Mouse (Mus musculus): ENCODE results near the gene Klf7.
"Not testable (repeated sequence)": the region's sequence is repeated elsewhere in the genome, so short reads cannot be mapped to it uniquely, and the experiment has no call there.

Klf7 gene

DNA sequence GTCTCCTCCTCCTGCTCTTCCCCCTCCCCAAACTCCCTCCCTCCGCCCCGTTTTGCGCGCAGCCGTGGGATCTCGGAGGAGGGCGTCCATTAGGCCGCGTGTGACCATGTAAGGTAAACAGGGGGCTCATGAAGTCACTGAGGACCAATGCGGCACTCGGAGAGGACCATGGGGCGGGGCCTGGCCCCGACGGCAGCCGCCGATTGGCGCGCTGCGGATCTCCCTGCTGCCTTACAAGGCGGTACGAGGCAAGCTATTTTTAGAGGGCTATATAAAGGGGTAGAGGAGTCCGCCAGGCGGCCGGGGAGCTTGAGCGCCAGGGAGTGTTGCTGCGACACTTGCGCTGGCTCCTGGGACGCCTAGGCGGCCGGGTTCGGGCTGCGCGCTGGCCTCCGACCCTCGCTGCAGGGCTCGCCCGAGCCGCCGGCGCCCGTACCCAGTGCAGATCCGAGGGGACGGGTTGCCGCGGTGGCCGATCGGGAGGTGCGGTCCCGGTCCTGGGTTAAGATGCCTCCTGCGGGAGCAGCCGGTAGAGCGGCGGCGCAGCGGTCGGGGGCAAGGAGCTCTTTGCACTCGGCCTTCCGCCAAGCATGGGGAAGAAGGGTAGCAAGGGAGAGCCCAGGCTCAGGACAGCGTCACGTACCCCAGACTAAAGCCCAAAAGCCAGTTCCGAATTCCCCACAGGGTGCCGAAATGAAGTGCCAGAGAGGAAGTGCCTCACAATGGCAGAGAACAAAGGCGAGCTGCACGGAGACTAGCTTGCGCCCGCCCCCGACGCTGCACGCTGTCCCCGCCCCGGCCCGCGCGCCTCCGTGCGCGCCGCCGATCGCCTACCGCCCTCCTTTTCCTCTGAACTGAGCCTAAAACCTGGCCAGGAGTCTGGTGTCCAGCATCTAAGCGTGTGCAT is at the start of gene Klf7:
Klf7 (minus strand) TSS at position 724 of the 907 bp plus-strand sequence.
- peak; percentile 90 to 97 for DNase-seq (ENCODE audit: low spot score in 2 of 2)

DNA sequence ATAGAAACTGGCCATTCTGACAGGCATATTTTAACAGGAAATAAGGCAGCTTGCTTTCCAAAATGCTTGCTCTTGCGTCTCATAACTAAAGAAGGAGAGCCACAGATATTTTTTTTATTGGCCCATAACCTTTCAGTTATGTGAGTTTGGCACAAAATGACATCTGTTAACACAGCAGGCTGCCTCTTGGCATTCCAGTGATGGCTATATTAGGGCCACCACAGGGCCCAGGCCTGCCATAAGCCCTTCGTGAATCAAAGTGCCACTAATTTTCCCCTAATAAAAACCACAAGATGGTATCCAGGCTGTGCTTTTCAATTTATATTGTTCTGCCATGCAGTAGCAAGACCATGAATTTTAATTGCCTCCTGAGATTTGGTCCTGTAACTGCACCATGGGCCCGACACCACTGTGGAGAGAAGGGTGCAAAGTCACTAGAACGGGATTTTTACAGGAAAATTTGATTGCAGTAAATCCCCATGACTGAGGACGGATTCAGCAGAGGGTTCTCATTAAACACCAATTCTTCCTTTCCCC is 42.5 kb upstream of the Klf7 start:
- no peak for DNase-seq (ENCODE audit: low spot score in 2 of 2)

DNA sequence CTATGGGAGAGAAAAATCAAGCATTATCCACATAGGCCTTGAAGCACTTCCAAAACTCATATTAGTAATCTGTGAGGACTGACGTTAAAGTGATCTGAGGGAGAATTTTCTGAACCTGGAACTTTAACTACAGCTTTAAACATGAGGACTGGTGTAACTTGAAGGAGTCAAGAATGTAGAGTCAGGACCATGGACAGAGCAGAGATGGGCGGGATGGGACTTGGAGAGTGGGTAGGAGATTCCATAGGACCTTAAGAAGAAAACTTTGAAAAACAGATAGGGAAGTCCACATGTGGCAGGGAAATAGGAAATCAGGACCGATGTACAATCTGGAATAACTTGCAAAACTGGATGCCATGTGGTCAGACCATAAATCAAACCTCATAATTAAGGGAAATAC is 36.7 kb upstream of the Klf7 start:
- DNase-seq (ENCODE audit: low spot score in 2 of 2), result no peak

DNA sequence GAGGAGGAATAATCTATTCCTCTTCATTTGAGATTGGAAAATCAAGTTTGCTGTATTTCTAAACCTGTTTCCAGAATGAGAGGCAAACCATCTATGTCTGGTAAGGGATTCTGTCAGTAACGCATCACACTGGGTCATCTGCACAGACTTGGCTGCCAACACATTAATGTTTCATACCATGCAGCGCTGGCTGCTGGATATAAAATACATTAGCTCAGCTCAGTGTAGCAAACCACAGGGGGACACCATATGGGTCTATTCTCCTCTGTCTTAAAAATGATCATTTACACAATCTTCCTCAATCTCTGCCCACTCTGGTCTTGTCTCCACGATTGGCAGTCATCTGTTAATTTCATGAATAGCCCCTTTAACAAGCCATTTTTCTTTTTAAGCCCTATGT is 27.1 kb upstream of the Klf7 start:
- DNase-seq (ENCODE audit: low spot score in 2 of 2), result no peak

DNA sequence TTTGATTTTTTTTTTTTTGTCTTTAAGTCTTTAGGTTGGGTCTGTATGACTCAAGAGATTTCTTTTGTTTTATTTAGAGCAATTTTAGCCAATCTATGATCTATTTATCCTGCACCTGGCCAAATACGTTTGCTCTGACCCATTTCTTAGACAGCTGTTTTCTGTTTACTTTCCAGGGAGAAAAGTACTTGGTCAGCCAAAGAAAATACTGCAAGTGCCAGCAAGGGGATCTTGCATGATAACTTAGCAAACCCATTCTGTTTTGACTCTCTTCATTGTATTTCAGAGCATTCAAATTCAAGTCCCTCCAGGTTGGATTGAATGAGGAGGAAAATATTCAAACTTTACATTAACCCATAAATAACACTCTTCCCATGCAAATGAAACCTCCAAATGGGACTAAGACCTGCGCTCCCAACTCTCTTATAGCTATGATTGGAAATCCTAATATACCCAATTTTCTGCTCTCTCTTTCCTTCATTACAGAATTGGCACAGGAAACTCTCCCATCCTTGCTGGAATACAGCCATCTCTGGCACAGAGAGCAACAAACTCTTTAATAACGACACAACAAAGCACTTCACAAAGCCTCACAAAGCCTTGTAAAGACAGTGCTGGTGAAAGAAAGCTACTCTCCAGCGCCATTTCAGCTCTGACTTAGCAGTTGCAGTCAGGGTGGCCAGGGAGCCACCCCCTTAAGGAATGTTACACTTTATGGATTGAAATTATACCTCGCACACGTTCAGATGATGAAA is 20.8 kb upstream of the Klf7 start:
- DNase-seq (ENCODE audit: low spot score in 2 of 2), result no peak

DNA sequence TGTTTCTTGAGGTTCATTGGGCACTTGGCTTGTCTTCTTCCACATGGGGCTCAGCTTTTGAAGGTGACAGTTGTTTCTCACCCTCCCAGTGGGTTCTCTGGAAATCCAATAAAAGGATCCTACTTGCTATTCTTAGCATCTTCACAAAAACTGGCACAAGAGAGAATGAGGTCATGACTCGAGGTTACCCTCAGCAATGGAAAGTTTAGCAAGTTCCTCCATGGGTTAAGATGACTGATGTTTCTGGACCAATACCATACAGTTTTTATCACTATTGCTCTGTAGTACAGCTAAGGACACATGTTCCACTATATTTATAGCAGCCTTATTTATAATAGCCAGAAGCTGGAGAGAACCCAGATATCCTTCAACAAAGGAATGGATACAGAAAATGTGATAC is 12.4 kb upstream of the Klf7 start:
- DNase-seq (ENCODE audit: low spot score in 2 of 2), result no peak

DNA sequence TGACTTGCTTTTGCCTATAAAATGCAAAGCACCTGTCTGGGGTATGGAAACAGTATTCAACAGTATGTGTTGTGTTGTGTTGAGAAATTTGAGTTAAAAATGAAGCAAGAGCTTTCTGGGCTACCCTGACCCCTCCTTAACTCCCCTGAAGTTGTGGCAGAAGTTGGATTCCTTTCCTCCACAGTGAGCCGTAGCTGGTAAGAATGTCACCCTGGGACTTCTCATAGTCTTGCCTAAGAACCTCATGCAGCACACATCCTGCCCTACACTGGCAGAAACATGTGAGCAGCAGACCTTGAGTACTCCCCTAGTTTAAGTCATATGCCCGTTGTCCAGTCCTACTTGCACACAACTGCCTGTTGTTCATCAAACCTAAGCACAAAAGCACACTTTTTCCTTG is 4.7 kb upstream of the Klf7 start:
- no peak for DNase-seq (ENCODE audit: low spot score in 2 of 2)

DNA sequence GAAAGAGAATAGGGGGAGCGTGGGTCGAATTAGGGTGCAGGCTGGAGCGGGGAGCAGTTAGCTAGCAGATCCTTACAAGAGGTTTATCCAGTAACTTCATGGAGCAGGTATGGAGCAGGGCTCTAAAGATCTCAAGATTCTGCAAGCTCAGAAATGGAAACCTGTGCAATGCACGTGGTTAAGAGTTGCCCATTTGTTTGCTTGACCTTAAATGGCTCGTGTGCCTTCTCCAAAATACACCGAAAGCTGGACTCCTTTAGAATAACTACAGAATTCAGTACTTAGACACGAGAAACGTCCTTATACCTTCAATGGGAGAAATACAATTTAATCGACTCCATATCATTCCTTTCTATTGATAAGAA is 366 bp upstream of the Klf7 start:
- no peak for DNase-seq (ENCODE audit: low spot score in 2 of 2)

DNA sequence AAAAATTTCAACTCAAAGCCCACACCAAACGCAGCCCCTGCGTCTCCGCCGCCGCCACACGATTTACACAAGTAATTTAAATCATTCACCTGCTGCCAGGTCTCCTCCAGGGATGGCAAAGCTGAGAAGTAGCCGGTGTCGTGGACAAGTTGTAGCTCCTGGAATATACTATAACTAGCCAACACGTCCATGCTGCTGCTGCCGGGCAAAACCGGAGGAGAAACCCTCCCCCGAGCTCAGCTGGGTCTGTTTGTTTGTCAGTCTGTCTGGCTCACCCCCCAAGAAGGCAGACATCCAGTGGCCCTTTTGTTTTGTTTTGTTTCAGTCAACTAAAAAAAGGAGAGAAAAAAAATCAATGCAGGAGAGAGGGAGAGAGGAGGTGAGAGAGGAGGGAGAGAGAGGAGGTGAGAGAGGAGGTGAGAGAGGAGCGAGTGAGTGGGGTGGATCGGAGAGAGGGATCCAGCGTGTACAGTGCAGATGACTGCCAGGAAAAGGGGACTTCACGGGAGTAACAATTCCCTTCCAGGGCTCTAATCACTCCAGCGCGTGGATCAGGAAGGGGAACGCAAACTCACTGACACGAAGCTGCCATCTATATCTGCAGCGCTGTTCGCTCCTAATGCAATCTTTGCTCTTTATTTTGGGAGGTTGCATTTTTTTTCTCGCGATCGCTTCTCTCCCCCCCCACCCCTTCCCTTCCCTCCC is 1.1 kb downstream of the Klf7 start:
- DNase-seq (ENCODE audit: low spot score in 2 of 2), result peak; percentile 36 to 52

DNA sequence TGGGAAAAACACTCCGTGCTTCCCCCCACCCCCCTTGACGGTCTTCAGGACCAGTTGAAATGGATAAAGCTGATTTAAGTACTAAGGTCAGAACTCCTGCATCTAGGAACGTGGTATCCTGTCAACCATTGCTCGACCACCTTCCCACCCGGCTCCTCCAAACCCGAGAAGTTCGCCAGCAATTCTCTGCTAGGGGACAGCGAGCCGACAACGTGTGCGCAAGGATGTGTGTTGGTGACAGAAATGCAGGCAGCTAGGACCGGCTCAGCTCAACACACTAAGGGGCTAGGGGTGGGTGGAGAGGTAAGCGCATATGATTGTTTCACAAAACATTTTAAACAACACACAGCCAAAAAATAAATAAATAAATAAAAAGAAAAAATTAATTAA is 1.7 kb downstream of the Klf7 start:
- no peak for DNase-seq (ENCODE audit: low spot score in 2 of 2)

DNA sequence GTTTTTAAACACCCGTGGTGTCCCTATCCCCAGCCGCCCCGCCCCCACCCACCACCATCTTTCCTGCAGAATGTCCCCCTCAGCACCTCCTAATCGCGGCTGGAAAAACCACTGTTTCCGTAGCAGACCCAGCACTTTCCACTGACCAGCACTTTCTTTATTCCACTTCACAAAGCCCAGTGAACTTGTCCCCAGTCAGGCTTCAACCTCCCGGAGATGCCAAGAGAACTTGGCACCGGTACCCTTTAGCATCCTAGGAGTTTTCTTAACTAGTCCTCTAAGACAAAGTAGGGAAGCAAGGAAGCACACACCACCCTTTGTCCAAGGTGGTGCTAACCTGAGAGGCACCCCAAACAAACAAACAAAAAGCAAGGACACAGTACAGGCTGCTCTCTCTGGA is 2.2 kb downstream of the Klf7 start:
- no peak for DNase-seq (ENCODE audit: low spot score in 2 of 2)

DNA sequence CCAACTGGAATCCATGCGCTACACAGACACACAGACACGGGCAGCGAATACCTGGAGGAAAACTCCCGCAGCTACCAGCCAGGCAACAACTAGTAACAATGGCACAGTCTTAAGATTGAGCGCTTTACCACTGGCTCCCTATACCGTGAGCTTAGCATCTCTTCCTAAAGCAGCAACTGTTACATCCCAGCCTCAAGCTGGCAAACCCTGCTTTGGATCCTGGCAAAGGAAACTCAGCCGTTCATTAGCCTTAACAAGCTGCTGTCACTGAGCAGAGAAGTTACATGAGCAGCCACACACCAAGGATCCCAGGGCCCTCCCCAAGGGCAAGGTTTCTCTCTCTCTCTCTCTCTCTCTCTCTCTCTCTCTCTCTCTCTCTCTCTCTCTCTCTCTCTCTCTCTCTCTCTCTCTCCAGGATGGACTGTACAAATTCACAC is 2.7 kb downstream of the Klf7 start:
- no peak for DNase-seq (ENCODE audit: low spot score in 2 of 2)

DNA sequence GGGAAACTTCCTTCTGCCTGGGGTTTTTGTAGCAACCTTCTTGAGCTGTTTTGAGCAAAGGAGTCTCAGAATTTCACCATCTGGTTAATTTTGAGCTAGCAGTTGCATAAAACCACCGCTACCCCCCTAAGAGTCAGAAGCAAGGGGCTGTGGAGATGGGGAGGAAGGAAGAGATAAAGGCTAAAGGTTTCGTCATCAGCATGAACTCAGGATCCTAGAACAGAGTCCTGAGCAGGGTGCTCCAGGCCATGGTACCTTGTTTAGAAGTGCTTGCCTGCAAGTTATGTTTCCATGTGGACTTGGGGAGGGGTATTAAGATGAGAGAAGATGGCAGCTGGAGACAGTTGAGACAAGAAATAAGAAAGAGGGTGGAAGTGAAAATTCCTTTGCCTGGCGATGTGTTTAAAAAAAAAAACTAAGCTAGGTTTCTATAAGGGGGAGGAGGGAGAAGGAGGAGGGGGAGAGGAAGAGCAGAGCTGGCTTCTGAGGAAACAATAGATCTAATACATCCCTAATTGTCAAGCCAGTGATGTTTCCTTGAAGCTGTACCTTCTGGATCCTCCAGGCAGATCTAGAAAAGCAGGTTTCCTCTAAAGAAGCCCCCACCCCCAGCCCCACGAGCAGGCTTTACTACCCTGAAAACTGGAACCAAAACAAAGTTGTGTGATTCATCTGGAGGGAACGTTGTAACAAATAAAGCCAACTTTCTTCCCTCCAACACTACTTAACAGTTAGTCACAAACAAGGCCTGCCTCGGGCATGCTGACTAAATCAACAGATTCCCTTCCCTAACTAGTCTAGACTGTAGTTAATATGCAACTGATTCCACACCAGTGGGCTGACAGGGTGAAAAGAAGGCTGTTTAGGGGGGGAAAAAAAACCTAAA is 3.6 kb downstream of the Klf7 start:
- peak in 1 of 2 experiments; percentile 50 for DNase-seq (ENCODE audit: low spot score in 2 of 2)

DNA sequence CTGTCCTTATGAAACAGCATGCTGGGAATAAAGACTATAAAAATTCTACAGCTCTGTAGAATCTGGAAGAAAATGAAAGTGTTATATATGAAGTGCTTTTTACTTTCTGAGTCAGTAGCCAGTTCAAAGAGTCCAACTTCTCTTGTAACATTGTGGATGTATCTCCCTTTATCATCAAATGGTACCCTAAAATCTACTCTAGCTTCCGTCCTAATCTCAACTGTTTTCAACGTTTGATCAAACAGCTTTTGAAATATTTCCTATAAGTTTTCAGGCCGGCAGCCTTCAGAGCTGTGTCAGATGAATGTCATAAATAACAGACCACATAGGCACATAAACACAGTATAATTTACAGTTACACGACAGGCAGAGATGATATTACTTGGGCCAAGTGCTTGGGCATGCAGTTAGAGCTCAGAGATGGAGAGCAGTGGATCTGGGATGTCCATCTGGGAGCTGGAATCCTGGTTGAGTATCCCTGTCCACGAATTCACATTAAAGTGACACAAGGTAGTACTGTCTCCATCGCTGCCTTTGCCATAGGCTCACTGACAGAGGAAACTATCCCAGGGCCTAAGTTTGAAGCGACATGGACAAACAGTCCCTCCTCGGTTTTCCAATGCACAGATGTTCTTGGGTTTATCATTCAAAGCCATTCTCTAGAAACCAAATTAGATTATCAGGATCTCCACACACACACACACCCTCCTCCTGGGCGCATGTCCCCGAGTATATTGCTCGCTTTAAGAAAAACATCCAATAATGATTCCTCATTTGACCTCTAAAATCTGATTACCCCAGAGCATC is 4.4 kb downstream of the Klf7 start:
- no peak for DNase-seq (ENCODE audit: low spot score in 2 of 2)

DNA sequence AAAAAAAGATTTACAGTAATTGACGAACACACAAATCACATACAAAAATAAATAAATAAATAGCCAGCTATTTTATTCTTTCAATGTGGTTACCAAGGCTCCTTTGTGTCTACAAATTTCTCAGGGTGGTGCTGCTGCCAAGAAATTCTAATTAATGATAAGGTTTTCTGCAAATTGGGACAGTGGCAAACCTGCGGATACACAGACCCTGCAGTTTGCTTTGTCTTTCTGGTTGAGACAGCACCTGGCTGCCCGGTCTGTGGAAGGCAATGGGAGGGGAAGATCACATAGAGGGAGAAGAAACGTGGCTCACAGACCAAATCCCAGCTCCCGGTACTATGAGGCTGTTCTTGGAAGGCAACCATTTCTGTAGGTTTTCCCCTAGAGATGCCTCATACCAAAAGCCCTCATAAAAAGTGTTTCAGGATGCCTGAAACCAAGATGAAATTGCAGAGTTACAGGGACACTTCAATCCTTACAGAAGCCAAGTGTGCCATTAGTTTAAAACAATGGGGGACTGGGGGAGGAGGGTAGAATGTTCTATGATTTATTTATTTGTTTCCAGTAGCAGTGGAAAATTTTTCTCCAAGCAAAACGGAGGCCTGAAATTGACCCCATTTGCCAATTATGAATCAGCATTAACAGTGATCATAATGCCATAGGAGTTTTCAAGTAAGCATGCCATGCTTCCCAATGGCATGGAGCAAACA is 5.2 kb downstream of the Klf7 start:
- no peak for DNase-seq (ENCODE audit: low spot score in 2 of 2)

DNA sequence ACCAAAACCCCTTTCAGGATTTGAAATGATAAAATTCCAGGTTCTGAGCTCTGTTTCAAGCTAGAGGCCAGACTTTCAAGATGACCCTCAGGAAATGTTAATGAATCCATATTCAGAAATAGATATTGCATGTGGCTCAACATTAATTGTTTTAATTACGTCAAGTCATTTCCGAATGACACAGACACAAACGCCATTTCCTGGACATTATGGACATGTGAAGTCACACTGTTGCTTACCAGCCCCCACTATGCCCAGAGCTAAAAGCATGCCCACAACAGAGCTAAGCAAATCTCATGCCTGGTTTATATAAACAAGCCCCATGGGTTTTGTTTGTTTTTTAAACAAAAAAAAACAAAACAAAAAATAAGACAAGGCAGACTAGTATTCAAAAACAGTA is 7.5 kb downstream of the Klf7 start:
- DNase-seq (ENCODE audit: low spot score in 2 of 2), result no peak

DNA sequence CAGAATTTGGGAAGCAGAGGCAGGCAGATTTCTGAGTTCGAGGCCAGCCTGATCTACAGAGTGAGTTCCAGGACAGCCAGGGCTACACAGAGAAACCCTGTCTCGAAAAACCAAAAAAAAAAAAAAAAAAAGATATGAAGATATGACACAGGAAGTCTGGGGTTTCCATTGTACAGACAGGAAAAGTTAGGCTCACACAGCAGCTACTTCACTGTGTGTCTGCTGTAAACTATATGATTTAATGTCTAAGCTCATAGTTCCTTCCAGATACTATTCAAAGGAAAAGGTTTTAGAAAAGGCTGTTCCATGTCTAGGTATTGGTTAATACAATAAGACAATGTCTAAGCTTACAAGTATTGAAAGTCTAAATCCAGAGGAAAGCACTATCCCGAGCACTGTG is 13.4 kb downstream of the Klf7 start:
- DNase-seq (ENCODE audit: low spot score in 2 of 2), result not testable (repeated sequence)

DNA sequence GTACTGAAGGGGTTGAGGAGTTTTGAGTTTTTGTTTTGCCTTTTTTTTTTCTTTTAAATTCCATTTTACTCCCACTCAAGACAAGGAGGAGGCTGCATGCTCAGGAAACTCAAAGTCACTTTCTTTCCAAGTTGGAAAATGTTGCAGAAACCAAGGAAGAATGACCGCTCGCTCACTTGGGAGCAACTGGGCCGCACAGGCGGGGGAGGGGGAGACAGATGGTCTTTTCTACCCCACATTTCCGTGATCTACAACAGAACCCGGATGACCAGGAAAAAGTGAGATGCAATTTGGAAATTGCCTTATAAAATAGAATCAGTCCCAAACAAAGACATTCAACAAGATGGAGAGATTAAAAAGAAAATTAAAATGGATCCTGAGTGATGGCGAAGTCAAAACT is 14.6 kb downstream of the Klf7 start:
- DNase-seq (ENCODE audit: low spot score in 2 of 2), result no peak

DNA sequence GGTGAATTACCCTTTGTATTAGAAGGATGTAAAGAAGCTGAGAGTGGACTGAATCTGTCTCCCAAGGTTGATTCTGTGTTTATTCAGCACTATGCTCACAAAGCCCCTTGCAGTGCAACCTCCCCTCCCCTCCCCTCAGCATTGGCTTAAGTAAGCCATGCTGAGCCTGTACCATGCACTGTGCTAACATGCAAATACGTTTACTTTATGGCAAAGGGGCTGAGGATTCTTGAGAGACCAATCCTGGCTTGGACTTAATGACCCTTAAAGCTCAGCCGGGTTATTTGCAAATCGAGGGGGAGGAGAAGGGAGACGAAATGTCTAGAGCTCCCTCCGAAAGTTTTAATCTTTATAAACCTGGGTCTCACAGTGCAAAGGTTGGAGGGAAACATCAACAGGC is 16.0 kb downstream of the Klf7 start:
- no peak for DNase-seq (ENCODE audit: low spot score in 2 of 2)

DNA sequence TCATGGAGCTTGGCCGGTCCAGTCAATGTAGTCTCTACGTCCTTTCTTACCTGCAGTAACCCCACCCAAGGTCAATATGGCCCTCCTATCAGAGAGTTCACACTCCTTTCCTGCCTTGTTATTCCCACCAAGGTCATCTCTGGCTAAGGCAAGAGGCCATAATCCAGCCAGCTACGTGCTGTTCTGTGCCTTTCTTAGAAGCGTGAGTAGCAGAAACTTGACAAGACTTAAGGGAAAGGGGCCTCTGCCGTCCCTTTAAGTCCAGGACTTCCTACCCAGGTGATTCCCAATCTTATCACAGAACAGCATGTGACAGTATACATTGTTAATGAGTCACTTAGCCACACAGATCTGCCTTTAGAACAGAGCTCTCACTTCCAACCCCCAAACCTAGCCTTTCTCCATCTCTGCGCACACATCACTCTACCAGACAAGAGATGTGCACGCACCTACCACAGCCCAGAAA is 16.9 kb downstream of the Klf7 start:
- no peak for DNase-seq (ENCODE audit: low spot score in 2 of 2)
